Mouse (Mus musculus): ENCODE results near the gene Gga2. TPM values are rescaled to one million over a fixed set of nuclear protein-coding genes. Genes with fewer than 3 reads are reported as not detected.

The Gga2 gene
- polyA plus RNA-seq, 1 experiment from 2014 or later: 79.0 TPM

- Histone ChIP-seq H3K4me3 (ENCODE audit: low read length) (0 out of 2 replicates have a peak overlapping the region, but pooled peaks have one; percentile 12), H3K27me3 (ENCODE audit: control insufficient read depth, insufficient read depth, low read length) (no peaks in the 10 kb centered on the region), H3K27ac (ENCODE audit: low read length) (peak overlapping the region; percentile 37), H3K4me1 (ENCODE audit: control insufficient read depth, insufficient read depth, low read length) (peaks cover 40% of the 10 kb centered on the region), H3K9ac (ENCODE audit: low read length) (0 out of 2 replicates have a peak overlapping the region, but pooled peaks have one; percentile 26), H3K4me2 (ENCODE audit: low read depth, low read length) (peak overlapping the region; percentile 23; the same call in 1 of the 2 replicates), H3K36me3 (ENCODE audit: control insufficient read depth, insufficient read depth) (no peaks in the 10 kb centered on the region; the same call in 1 of the 2 replicates), H3K9me3 (replicated peaks; ENCODE audit: control insufficient read depth, low read length) (no peaks in the 10 kb centered on the region)
- 39% methylated on average over 3 of the region's 3 CpGs for WGBS
- no peak for ATAC-seq (replicated peaks; ENCODE audit: extremely low read depth, insufficient read depth, low FRiP score)
Observed at GRCm38 (mm10) chr7:122018247-122018646, 2.8 kb downstream of the Gga2 start.

- peak overlapping the region; percentile 63 for H3K9ac ChIP-seq (ENCODE audit: low read length)
Observed at GRCm38 (mm10) chr7:122015734-122016133, 5.3 kb downstream of the Gga2 start.

GRCm38 (mm10) chr7:122015105-122015504, 5.9 kb downstream of the Gga2 start:
- 20% methylated on average over 8 of the region's 8 CpGs for WGBS
- Histone ChIP-seq H3K4me3 (ENCODE audit: low read length) (peak overlapping the region; percentile 20; the same call in 1 of the 2 replicates), H3K36me3 (ENCODE audit: control insufficient read depth, insufficient read depth) (peaks cover 13% of the 10 kb centered on the region), H3K4me1 (ENCODE audit: control insufficient read depth, insufficient read depth, low read length) (peaks cover 45% of the 10 kb centered on the region), H3K4me2 (ENCODE audit: low read depth, low read length) (peak overlapping the region; percentile 53), H3K27ac (ENCODE audit: low read length) (peak overlapping the region; percentile 83), H3K9ac (ENCODE audit: low read length) (peak overlapping the region; percentile 63), H3K9me3 (replicated peaks; ENCODE audit: control insufficient read depth, low read length) (no peaks in the 10 kb centered on the region), H3K27me3 (ENCODE audit: control insufficient read depth, insufficient read depth, low read length) (no peaks in the 10 kb centered on the region)
- peak; percentile 55; the same call in 1 of the 2 replicates for ATAC-seq (replicated peaks; ENCODE audit: extremely low read depth, insufficient read depth, low FRiP score)

More at GRCm38 (mm10) chr7:122015734-122016133, 5.3 kb downstream of the Gga2 start:
- H3K4me3 ChIP-seq (ENCODE audit: low read length): no peak overlapping the region
- H3K4me2 ChIP-seq (ENCODE audit: low read depth, low read length): peak overlapping the region; percentile 53
- WGBS: 45% methylated on average over 10 of the region's 10 CpGs
- ATAC-seq (replicated peaks; ENCODE audit: extremely low read depth, insufficient read depth, low FRiP score): no peak
- peak overlapping the region; percentile 83 for H3K27ac ChIP-seq (ENCODE audit: low read length)
- H3K27me3 ChIP-seq (ENCODE audit: control insufficient read depth, insufficient read depth, low read length): no peaks in the 10 kb centered on the region
- H3K4me1 ChIP-seq (ENCODE audit: control insufficient read depth, insufficient read depth, low read length): peaks cover 45% of the 10 kb centered on the region
- H3K9me3 ChIP-seq (replicated peaks; ENCODE audit: control insufficient read depth, low read length): no peaks in the 10 kb centered on the region
- peaks cover 13% of the 10 kb centered on the region for H3K36me3 ChIP-seq (ENCODE audit: control insufficient read depth, insufficient read depth)

- H3K36me3 ChIP-seq (ENCODE audit: control insufficient read depth, insufficient read depth): peaks cover 24% of the 10 kb centered on the region
- no peaks in the 10 kb centered on the region for H3K27me3 ChIP-seq (ENCODE audit: control insufficient read depth, insufficient read depth, low read length)
- H3K9ac ChIP-seq (ENCODE audit: low read length): no peak overlapping the region
- no peak for ATAC-seq (replicated peaks; ENCODE audit: extremely low read depth, insufficient read depth, low FRiP score)
- no peak overlapping the region for H3K27ac ChIP-seq (ENCODE audit: low read length)
- peaks cover 28% of the 10 kb centered on the region for H3K4me1 ChIP-seq (ENCODE audit: control insufficient read depth, insufficient read depth, low read length)
- H3K4me2 ChIP-seq (ENCODE audit: low read depth, low read length): no peak overlapping the region
- WGBS: 56% methylated on average over 10 of the region's 10 CpGs
- H3K9me3 ChIP-seq (replicated peaks; ENCODE audit: control insufficient read depth, low read length): no peaks in the 10 kb centered on the region
- no peak overlapping the region for H3K4me3 ChIP-seq (ENCODE audit: low read length)
Observed at GRCm38 (mm10) chr7:122012949-122013348, 8.1 kb downstream of the Gga2 start.

- Histone ChIP-seq H3K4me1 (ENCODE audit: control insufficient read depth, insufficient read depth, low read length) (peaks cover 26% of the 10 kb centered on the region), H3K4me2 (ENCODE audit: low read depth, low read length) (no peak overlapping the region), H3K4me3 (ENCODE audit: low read length) (no peak overlapping the region), H3K9me3 (replicated peaks; ENCODE audit: control insufficient read depth, low read length) (no peaks in the 10 kb centered on the region), H3K36me3 (ENCODE audit: control insufficient read depth, insufficient read depth) (peaks cover 30% of the 10 kb centered on the region), H3K27me3 (ENCODE audit: control insufficient read depth, insufficient read depth, low read length) (no peaks in the 10 kb centered on the region), H3K9ac (ENCODE audit: low read length) (no peak overlapping the region), H3K27ac (ENCODE audit: low read length) (no peak overlapping the region)
- no peak for ATAC-seq (replicated peaks; ENCODE audit: extremely low read depth, insufficient read depth, low FRiP score)
- 97% methylated on average over 4 of the region's 4 CpGs for WGBS
Observed at GRCm38 (mm10) chr7:122012370-122012769, 8.7 kb downstream of the Gga2 start.

GRCm38 (mm10) chr7:122000396-122000795, 20.6 kb downstream of the Gga2 start:
- H3K4me1 ChIP-seq (ENCODE audit: control insufficient read depth, insufficient read depth, low read length): no peaks in the 10 kb centered on the region
- H3K4me2 ChIP-seq (ENCODE audit: low read depth, low read length): no peak overlapping the region
- no peak for ATAC-seq (replicated peaks; ENCODE audit: extremely low read depth, insufficient read depth, low FRiP score)
- peaks cover 68% of the 10 kb centered on the region for H3K36me3 ChIP-seq (ENCODE audit: control insufficient read depth, insufficient read depth)
- no peak overlapping the region for H3K4me3 ChIP-seq (ENCODE audit: low read length)
- no peaks in the 10 kb centered on the region for H3K27me3 ChIP-seq (ENCODE audit: control insufficient read depth, insufficient read depth, low read length)
- WGBS: 79% methylated on average over 8 of the region's 8 CpGs
- H3K27ac ChIP-seq (ENCODE audit: low read length): no peak overlapping the region
- H3K9ac ChIP-seq (ENCODE audit: low read length): no peak overlapping the region
- 0 out of 2 replicates have a peak, but pooled peaks cover 4% of the 10 kb centered on the region for H3K9me3 ChIP-seq (replicated peaks; ENCODE audit: control insufficient read depth, low read length)

GRCm38 (mm10) chr7:121995961-121996360, 25.1 kb downstream of the Gga2 start:
- Histone ChIP-seq H3K27ac (ENCODE audit: low read length) (no peak overlapping the region), H3K36me3 (ENCODE audit: control insufficient read depth, insufficient read depth) (peaks cover 69% of the 10 kb centered on the region), H3K4me3 (ENCODE audit: low read length) (no peak overlapping the region), H3K4me2 (ENCODE audit: low read depth, low read length) (no peak overlapping the region), H3K9me3 (replicated peaks; ENCODE audit: control insufficient read depth, low read length) (0 out of 2 replicates have a peak, but pooled peaks cover 4% of the 10 kb centered on the region), H3K27me3 (ENCODE audit: control insufficient read depth, insufficient read depth, low read length) (no peaks in the 10 kb centered on the region), H3K9ac (ENCODE audit: low read length) (no peak overlapping the region), H3K4me1 (ENCODE audit: control insufficient read depth, insufficient read depth, low read length) (no peaks in the 10 kb centered on the region)
- no peak for ATAC-seq (replicated peaks; ENCODE audit: extremely low read depth, insufficient read depth, low FRiP score)
- 85% methylated on average over 5 of the region's 5 CpGs for WGBS

GRCm38 (mm10) chr7:121981307-121981871, 39.6 kb downstream of the Gga2 start, which contains the start of gene Cog7:
Cog7 (minus strand) TSS chr7:121981711.
- no peaks in the 10 kb centered on the region for H3K27me3 ChIP-seq (ENCODE audit: control insufficient read depth, insufficient read depth, low read length)
- peaks cover 10% of the 10 kb centered on the region for H3K4me1 ChIP-seq (ENCODE audit: control insufficient read depth, insufficient read depth, low read length)
- H3K27ac ChIP-seq (ENCODE audit: low read length): no peak within 1 kb of the TSS
- peak; percentile 72 for ATAC-seq (replicated peaks; ENCODE audit: extremely low read depth, insufficient read depth, low FRiP score)
- WGBS: 1% methylated on average over 55 of the region's 55 CpGs
- H3K9ac ChIP-seq (ENCODE audit: low read length): peak within 1 kb of the TSS; percentile 79
- H3K4me2 ChIP-seq (ENCODE audit: low read depth, low read length): peak within 1 kb of the TSS; percentile 84
- no peaks in the 10 kb centered on the region for H3K9me3 ChIP-seq (replicated peaks; ENCODE audit: control insufficient read depth, low read length)
- no peaks in the 10 kb centered on the region for H3K36me3 ChIP-seq (ENCODE audit: control insufficient read depth, insufficient read depth)
- H3K4me3 ChIP-seq (ENCODE audit: low read length): peak within 1 kb of the TSS; percentile 69

GRCm38 (mm10) chr7:121975031-121975430, 46.0 kb downstream of the Gga2 start:
- no peak for ATAC-seq (replicated peaks; ENCODE audit: extremely low read depth, insufficient read depth, low FRiP score)
- H3K27me3 ChIP-seq (ENCODE audit: control insufficient read depth, insufficient read depth, low read length): no peaks in the 10 kb centered on the region

More at GRCm38 (mm10) chr7:121975031-121975430, 46.0 kb downstream of the Gga2 start:
- no peaks in the 10 kb centered on the region for H3K4me1 ChIP-seq (ENCODE audit: control insufficient read depth, insufficient read depth, low read length)
- H3K4me2 ChIP-seq (ENCODE audit: low read depth, low read length): no peak overlapping the region
- no peak overlapping the region for H3K4me3 ChIP-seq (ENCODE audit: low read length)
- H3K9ac ChIP-seq (ENCODE audit: low read length): no peak overlapping the region
- WGBS: 54% methylated on average over 4 of the region's 4 CpGs
- H3K36me3 ChIP-seq (ENCODE audit: control insufficient read depth, insufficient read depth): peaks cover 12% of the 10 kb centered on the region
- no peak overlapping the region for H3K27ac ChIP-seq (ENCODE audit: low read length)
- H3K9me3 ChIP-seq (replicated peaks; ENCODE audit: control insufficient read depth, low read length): no peaks in the 10 kb centered on the region
